Mouse (Mus musculus) hindbrain, embryonic 10.5 days (tissue): ENCODE measurements around the gene Ccnt1. TPM values are rescaled to one million over a fixed set of nuclear protein-coding genes. Genes with fewer than 3 reads are reported as not detected.

Experiments
- DNase-seq: peaks from one replicate; pipeline ENCODE4 v3.0.0-alpha.2; 2017; ENCODE audit warnings: low spot score
- H3K27ac ChIP-seq: fragments of 300-500 bp; sonication (generic); 2 replicates; pipeline ENCODE4 v1.5.1; 2016; ENCODE audit warnings: mild to moderate bottlenecking, moderate library complexity
- H3K27me3 ChIP-seq: fragments of 300-500 bp; sonication (generic); 2 replicates; pipeline ENCODE4 v1.6.1; 2016; ENCODE audit warnings: mild to moderate bottlenecking; ENCODE audit not compliant: poor library complexity, insufficient read depth, severe bottlenecking
- H3K36me3 ChIP-seq: fragments of 300-500 bp; sonication (generic); 2 replicates; pipeline ENCODE4 v1.6.1; 2016; ENCODE audit warnings: mild to moderate bottlenecking, moderate library complexity
- H3K4me1 ChIP-seq: fragments of 300-500 bp; sonication (generic); replicated peaks from 2 replicates; pipeline ENCODE4 v1.6.1; 2016; ENCODE audit warnings: mild to moderate bottlenecking
- H3K4me3 ChIP-seq: fragments of 300-500 bp; sonication (generic); 2 replicates; pipeline ENCODE4 v1.5.1; 2016; ENCODE audit warnings: mild to moderate bottlenecking, moderate library complexity
- H3K9me3 ChIP-seq: fragments of 300-500 bp; sonication (generic); 2 replicates; pipeline ENCODE4 v1.6.1; 2016; ENCODE audit warnings: mild to moderate bottlenecking, moderate library complexity
- WGBS: fragments of 180-500 bp; shearing (Covaris S2); methylation state at CpG from one replicate; pipeline ENCODE4 v1.1.7; 2016; 5-methylcytosine and 5-hydroxymethylcytosine counted together
- polyA plus RNA-seq: library from polyadenylated mRNA; unstranded; fragments of >200 nt; fragmentation: Nextera tagmentation; extraction: Ambion mirVana; gene quantifications from 2 replicates; pipeline ENCODE4 v1.2.1, GENCODE M21; 2016

Ccnt1 gene
- 53.7 and 57.6 TPM in 2 replicates for polyA plus RNA-seq

DNA sequence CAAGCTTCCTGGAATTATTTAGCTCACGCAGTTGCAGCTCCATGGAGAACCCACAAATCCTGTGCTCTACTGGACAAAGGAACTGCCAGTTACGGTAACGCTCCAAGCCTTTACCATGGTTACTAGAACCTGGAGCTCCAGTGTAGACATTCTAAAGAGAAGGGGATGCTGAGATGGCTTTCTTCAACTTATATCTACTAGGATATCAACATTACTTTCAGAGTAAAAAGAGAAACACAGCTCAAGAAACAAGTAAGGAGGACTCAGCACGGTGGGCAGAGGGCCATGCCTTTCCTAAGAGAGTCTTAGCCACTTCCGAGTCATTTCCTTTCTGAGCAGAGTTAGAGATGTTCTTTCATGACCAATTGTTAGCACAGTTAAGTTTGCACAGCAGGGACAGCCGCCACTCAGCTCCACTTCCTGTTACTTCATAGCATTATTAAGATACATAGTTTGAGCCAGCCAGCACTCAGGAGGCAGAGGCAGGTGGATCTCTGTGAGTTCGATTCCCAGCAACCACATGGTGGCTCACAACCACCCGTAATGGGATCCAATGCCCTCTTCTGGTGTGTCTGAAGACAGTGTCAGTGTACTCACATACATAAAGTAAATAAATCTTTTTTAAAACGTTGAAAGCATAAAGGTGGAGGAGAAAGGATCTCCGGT, at the start of gene Ccnt1, which contains the start of gene 4930415O20Rik:
TSS of gene Ccnt1 (minus strand) at position 51 of the 666 bp plus-strand sequence.
TSS of gene 4930415O20Rik (plus strand) at position 132 of the 666 bp plus-strand sequence.
- no peak within 1 kb of the TSS for H3K27ac ChIP-seq
- H3K4me3 ChIP-seq, result no peak within 1 kb of the TSS
- no peaks in the 10 kb centered on the region for H3K27me3 ChIP-seq
- peaks cover 19% of the 10 kb centered on the region for H3K4me1 ChIP-seq
- WGBS, result 86% methylated on average over 10 of the region's 10 CpGs
- H3K36me3 ChIP-seq, result peaks cover under 1% of the 10 kb centered on the region; the same call in 1 of the 2 replicates
- no peaks in the 10 kb centered on the region for H3K9me3 ChIP-seq
- no peak for DNase-seq

DNA sequence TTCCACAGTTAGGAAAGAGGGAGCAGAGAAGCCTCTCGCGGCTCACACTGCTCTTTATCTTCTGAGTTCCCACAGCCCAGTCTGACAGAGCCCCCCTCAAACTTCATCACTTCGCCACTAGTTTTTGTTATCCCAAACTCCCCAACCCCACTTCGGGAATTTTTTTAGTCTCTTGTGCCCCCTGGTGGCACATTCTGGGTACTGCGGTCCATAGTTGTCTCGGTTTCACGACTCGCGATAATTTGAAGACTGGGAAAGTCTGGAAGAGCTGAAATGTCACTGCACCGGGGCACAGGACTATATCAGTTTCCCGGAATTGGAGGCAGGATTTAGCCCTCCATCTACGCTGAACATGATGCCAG, 46.4 kb upstream of the Ccnt1 start:
- DNase-seq, result peak; percentile 86
- H3K4me1 ChIP-seq, result peaks cover 28% of the 10 kb centered on the region
- H3K4me3 ChIP-seq, result peak overlapping the region; percentile 26; the same call in 1 of the 2 replicates
- H3K9me3 ChIP-seq, result no peaks in the 10 kb centered on the region
- H3K27ac ChIP-seq, result 0 out of 2 replicates have a peak overlapping the region, but pooled peaks have one; percentile 62
- peaks cover 10% of the 10 kb centered on the region; the same call in 1 of the 2 replicates for H3K27me3 ChIP-seq
- under 1% methylated on average over 12 of the region's 12 CpGs for WGBS
- H3K36me3 ChIP-seq, result no peaks in the 10 kb centered on the region

DNA sequence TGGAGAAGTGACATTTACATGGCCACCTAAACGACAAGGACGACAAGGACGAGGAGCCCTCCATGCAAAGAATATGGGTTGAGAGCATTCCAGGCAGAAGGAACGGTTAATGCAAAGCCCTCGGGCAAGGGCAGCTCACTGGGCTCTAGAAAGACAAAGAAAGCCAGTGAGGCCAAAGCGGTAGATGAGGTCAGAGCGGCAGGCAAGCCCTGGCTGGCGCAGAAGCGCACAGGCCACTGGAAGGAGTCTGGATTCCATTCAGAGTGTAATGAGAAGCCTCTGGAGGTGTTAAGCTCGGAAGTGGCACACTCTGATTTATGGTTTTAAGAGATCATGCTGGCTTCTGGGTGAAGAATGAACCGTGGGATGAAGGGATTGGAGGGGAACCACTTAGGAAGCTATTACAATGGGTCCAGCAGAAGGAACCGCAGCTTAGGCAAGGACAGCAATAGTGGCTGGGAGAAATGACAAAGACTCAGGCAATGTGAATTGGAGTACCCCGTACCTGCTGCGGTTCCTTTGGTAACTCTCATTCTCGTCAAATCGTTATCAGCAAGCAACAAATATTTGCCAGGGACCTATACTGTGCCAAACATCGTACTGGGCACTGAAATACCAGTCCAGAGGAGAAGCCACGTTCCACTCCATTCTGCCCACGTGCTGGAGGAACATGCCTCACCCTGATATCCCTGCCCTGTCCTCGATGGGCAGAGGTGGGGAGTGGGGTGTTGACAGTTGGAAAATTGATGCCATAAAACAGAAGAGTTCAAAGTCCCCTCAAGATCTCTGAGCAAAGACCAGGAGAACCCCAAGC, 45.8 kb upstream of the Ccnt1 start:
- Histone ChIP-seq H3K4me1 (peaks cover 26% of the 10 kb centered on the region), H3K36me3 (no peaks in the 10 kb centered on the region), H3K9me3 (no peaks in the 10 kb centered on the region), H3K27ac (0 out of 2 replicates have a peak overlapping the region, but pooled peaks have one; percentile 62), H3K4me3 (peak overlapping the region; percentile 26; the same call in 1 of the 2 replicates), H3K27me3 (peaks cover 10% of the 10 kb centered on the region; the same call in 1 of the 2 replicates)
- WGBS, result 49% methylated on average over 20 of the region's 20 CpGs
- peak; percentile 15 for DNase-seq

DNA sequence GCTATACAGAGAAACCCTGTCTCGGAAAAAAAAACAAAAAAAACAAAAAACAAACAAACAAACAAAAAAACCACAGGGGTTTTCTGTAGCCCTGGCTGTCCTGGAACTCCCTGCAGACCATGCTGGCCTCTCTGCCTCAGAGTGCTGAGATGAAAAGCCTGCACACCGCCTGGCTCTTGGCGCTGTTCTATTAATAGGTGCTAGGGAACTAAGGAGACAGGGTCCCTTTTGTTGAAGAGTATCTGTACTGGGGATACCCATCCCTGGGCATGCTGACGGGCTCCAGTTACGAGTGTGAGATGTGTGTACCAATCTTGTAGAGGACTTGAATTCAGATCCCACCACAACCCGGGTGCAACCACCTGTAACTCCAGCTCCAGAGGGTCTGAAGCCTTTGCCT, 45.0 kb upstream of the Ccnt1 start:
- no peaks in the 10 kb centered on the region for H3K9me3 ChIP-seq
- H3K27ac ChIP-seq, result no peak overlapping the region
- H3K27me3 ChIP-seq, result peaks cover 10% of the 10 kb centered on the region; the same call in 1 of the 2 replicates
- DNase-seq, result no peak
- no peak overlapping the region for H3K4me3 ChIP-seq
- H3K4me1 ChIP-seq, result peaks cover 26% of the 10 kb centered on the region
- no peaks in the 10 kb centered on the region for H3K36me3 ChIP-seq
- 67% methylated on average over 6 of the region's 6 CpGs for whole genome bisulfite sequencing

DNA sequence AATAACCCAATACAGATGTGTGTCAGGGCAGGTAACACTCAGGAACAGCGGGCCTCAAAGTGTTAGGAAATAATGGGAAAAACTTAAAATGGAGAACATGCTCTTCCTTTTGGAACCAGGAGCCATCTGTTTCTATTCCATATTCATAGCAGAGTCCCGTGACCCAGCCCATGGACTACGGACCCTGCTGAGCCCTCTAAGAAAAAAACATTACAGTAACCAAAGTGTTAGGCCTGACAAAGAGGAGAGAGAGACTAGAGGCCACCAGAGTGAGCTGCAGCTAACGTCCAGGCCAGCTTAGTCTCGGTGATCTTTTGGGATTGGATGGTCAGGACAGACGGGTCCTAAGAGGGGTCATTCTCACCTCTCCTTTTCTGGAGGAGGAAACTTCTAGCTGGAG, 44.2 kb upstream of the Ccnt1 start:
- 56% methylated on average over 6 of the region's 6 CpGs for WGBS
- no peak overlapping the region for H3K4me3 ChIP-seq

DNA sequence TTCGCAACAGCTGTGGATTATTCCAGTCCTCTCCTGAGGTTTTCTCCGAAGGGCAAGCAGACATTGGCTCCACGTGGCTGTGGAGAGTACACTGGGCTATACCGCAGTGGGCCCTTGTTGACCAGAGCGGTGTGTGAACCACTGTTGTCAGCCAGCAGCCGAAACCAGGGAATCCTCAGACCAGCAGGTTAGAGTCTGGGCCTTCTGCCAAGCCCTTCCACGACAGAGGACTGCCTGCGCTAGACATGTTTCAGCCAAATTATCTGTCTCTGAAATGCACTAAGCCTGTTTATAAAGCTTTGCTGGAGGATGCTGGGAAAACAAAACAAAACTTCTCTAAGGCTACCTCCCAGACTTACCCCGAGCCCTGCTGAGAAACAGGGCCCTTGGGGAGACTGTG, 43.8 kb upstream of the Ccnt1 start:
- peak overlapping the region; percentile 62; the same call in 1 of the 2 replicates for H3K27ac ChIP-seq

More for the DNA sequence above, 44.2 kb upstream of the Ccnt1 start:
- DNase-seq, result no peak
- Histone ChIP-seq H3K9me3 (no peaks in the 10 kb centered on the region), H3K27me3 (peaks cover 11% of the 10 kb centered on the region; the same call in 1 of the 2 replicates), H3K36me3 (no peaks in the 10 kb centered on the region), H3K4me1 (peaks cover 32% of the 10 kb centered on the region), H3K27ac (peak overlapping the region; percentile 62; the same call in 1 of the 2 replicates)

DNA sequence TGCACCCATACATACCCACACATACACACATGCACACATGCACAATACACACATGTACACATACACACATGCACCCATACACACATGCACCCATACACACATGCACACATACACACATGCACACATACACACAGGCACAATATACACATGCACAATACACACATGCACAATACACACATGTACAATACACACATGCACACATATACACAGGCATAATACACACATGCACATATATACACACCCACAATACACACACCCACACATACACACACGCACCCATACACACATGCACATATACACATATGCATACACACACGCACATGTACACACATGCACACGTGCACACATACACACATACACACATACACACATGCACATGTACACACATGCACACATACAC, 41.5 kb upstream of the Ccnt1 start:
- WGBS, result 94% methylated on average over 3 of the region's 3 CpGs
- Histone ChIP-seq H3K4me3 (no peak overlapping the region), H3K4me1 (peaks cover 54% of the 10 kb centered on the region)

More for the DNA sequence above, 43.8 kb upstream of the Ccnt1 start:
- DNase-seq, result no peak
- Histone ChIP-seq H3K4me1 (peaks cover 36% of the 10 kb centered on the region), H3K9me3 (no peaks in the 10 kb centered on the region), H3K36me3 (no peaks in the 10 kb centered on the region), H3K4me3 (no peak overlapping the region), H3K27me3 (peaks cover 13% of the 10 kb centered on the region; the same call in 1 of the 2 replicates)
- 70% methylated on average over 9 of the region's 9 CpGs for WGBS

DNA sequence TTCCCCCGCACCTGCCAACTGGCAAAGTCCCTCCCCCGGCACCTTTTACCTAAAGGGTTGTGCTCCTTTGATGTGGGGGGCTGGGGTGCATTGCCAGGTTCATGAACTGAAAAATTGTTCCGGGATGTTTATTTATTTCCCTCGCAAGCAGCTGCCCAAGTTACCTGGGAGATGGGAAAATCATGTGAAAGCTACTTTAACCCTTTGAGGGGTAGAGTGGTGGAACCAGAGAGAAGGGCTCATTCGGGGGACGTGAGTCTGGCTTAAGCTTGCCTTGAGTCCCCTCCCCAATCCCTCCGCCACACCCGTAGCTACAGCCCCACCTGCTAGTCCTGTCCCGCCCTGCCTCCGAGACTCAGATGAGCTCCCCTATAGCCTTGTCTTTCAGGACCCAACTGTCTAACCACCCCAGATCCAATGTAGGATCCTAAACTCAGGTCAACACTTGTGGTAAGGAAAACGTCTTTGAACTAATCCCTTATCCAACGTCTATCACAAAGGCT, 39.5 kb upstream of the Ccnt1 start:
- Histone ChIP-seq H3K4me3 (peak overlapping the region; percentile 68), H3K36me3 (peaks cover 12% of the 10 kb centered on the region), H3K4me1 (peaks cover 49% of the 10 kb centered on the region), H3K9me3 (no peaks in the 10 kb centered on the region), H3K27ac (peak overlapping the region; percentile 95), H3K27me3 (0 out of 2 replicates have a peak, but pooled peaks cover 3% of the 10 kb centered on the region)
- WGBS, result 3% methylated on average over 12 of the region's 12 CpGs
- peak; percentile 42 for DNase-seq

More for the DNA sequence above, 41.5 kb upstream of the Ccnt1 start:
- Histone ChIP-seq H3K9me3 (no peaks in the 10 kb centered on the region), H3K36me3 (no peaks in the 10 kb centered on the region), H3K27me3 (0 out of 2 replicates have a peak, but pooled peaks cover 8% of the 10 kb centered on the region), H3K27ac (no peak overlapping the region)
- DNase-seq, result no peak

DNA sequence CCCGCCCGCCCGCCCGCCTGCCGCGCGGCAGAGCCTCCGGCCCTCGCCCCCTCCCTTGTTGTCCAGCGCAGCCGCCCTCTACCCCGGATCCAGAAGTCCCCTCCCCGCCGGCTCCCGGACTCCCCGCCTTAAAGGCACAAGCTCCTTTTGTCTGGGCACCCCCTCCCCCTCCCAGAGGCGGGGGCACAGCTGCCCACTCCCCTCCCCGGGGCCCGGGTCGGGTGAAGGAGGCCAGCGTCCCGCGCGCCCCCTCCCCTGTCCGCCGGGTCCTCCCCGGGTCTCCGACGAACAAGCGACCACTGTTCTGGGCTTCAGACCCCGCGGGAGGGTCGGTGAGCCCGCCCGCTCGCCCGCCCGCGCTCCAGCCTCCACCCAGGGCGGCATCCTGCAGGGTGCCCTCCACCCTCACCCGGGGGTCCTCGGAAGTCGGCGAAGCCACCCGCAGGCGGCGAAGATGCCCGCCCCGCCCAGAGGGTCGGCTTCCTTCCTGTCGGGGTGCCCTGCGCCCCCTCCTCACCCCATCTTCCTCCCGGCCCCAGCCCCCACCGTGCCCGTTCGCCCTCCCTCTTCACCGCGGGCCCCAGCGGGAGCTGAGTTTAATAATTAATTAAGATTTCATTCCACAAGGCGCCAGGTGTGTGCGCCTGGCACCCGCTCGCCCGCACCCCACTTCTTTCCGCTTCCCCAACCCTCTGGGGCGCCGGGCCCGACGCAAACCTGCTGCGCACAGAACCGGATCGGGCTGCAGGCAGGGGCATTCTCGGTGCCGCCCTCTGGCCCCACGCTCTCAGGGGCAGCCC, 38.8 kb upstream of the Ccnt1 start, which contains the start of gene Adcy6:
TSS of gene Adcy6 (minus strand) at position 746 of the 800 bp plus-strand sequence.
- Histone ChIP-seq H3K27me3 (0 out of 2 replicates have a peak, but pooled peaks cover 3% of the 10 kb centered on the region), H3K4me1 (peaks cover 42% of the 10 kb centered on the region), H3K27ac (peak within 1 kb of the TSS; percentile 95), H3K9me3 (no peaks in the 10 kb centered on the region), H3K4me3 (peak within 1 kb of the TSS; percentile 68), H3K36me3 (peaks cover 19% of the 10 kb centered on the region)
- DNase-seq, result peak; percentile 89
- WGBS, result under 1% methylated on average over 75 of the region's 75 CpGs

DNA sequence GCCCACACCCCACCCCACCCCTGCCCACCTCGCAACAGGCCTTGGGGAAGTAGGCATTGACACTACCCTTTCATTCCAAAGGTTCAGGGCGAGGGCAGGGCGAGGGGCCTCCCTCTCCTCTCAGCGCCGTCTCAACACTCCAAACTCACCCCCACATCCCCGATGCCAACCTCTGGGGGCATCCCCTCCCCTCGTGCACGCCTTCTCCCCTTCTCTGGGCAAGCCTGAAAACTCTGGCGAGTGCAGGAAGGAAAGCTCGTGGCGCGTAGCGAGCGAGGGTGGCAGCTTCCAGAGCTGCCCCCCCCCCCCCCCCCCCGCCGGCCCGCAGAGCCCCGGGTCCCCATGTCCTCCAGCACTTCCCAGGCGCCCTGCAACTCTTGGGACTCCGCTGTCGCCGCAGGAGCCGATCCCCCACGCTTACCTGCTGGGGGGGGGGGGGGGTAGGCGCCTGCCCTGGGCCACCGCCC, 38.1 kb upstream of the Ccnt1 start:
- H3K4me1 ChIP-seq, result peaks cover 41% of the 10 kb centered on the region
- H3K27ac ChIP-seq, result peak overlapping the region; percentile 95
- DNase-seq, result no peak
- H3K4me3 ChIP-seq, result peak overlapping the region; percentile 68
- no peaks in the 10 kb centered on the region for H3K9me3 ChIP-seq
- H3K36me3 ChIP-seq, result peaks cover 26% of the 10 kb centered on the region
- 0 out of 2 replicates have a peak, but pooled peaks cover 3% of the 10 kb centered on the region for H3K27me3 ChIP-seq
- under 1% methylated on average over 22 of the region's 26 CpGs for WGBS

DNA sequence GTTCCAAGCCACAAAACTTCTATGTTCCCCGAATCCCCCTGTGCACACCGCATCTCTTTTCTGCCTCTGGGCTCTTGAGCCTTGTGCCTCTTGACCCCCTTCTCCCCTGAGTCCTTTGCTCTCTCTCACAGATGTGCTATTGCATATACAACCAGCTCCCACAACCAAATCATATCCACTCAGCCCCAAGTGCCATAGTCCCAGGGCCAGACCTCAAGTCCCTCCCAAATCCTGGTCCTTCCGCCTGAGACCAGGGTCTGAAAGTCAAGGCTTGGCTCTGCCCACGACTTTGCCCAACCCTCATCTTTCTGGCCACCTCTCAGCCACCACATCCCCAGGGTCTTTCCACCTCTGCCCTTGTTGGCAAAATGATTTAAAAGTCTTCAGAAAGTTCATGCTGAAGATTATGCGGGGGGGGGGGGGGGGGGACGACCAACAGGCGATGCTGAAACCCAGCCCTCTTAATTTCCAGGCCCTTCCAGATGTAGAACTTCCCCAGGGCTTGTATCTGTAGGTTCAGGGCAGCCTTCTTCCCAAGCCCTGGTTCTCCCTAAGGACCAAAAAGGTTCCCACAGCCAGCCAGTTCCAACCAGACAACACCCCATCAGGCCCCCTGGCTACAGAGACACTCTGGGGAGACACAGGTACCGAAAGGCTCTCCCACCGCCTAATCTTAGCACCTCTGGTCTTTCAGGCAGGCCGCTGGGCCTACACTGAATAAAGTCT, 37.5 kb upstream of the Ccnt1 start:
- 17% methylated on average over 10 of the region's 10 CpGs for WGBS
- Histone ChIP-seq H3K9me3 (no peaks in the 10 kb centered on the region), H3K4me1 (peaks cover 47% of the 10 kb centered on the region), H3K27ac (peak overlapping the region; percentile 95), H3K4me3 (peak overlapping the region; percentile 68), H3K27me3 (0 out of 2 replicates have a peak, but pooled peaks cover 3% of the 10 kb centered on the region), H3K36me3 (peaks cover 32% of the 10 kb centered on the region)
- peak; percentile 46 for DNase-seq
